Mouse (Mus musculus): ENCODE measurements at regions not wholly inside any gene's neighbourhood (a gene's known extent, or its start where the extent isn't known, plus 50 kb on each side); places are given as distances from the start of the nearest gene placed in this dataset.

- DNase-seq (ENCODE audit: low spot score), result no peak
Observed at GRCm38 (mm10) chr19:21077771-21078548, 124.0 kb upstream of the Tmc1 start.

GRCm38 (mm10) chr19:21068381-21068780 is 114.4 kb upstream of the Tmc1 start:
- DNase-seq (ENCODE audit: low spot score), result no peak

GRCm38 (mm10) chr19:21066432-21067113 is 112.6 kb upstream of the Tmc1 start:
- no peak for DNase-seq (ENCODE audit: low spot score)

GRCm38 (mm10) chr19:21064902-21065301 is 110.9 kb upstream of the Tmc1 start:
- DNase-seq (ENCODE audit: low spot score), result no peak

- no peak for DNase-seq (ENCODE audit: low spot score)
Observed at GRCm38 (mm10) chr19:21053597-21054544, 99.9 kb upstream of the Tmc1 start.

- DNase-seq (ENCODE audit: low spot score), result no peak
Observed at GRCm38 (mm10) chr19:21052771-21053170, 98.8 kb upstream of the Tmc1 start.

- no peak for DNase-seq (ENCODE audit: low spot score)
Observed at GRCm38 (mm10) chr19:21051872-21052271, 97.9 kb upstream of the Tmc1 start.

- DNase-seq (ENCODE audit: low spot score), result no peak
Observed at GRCm38 (mm10) chr19:21050994-21051721, 97.2 kb upstream of the Tmc1 start.

GRCm38 (mm10) chr19:21049301-21049700 is 95.3 kb upstream of the Tmc1 start:
- no peak for DNase-seq (ENCODE audit: low spot score)

GRCm38 (mm10) chr19:21045565-21045964 is 91.6 kb upstream of the Tmc1 start:
- DNase-seq (ENCODE audit: low spot score), result no peak

GRCm38 (mm10) chr19:21043958-21044357 is 90.0 kb upstream of the Tmc1 start:
- DNase-seq (ENCODE audit: low spot score), result no peak

- DNase-seq (ENCODE audit: low spot score), result no peak
Observed at GRCm38 (mm10) chr19:21042536-21042935, 88.5 kb upstream of the Tmc1 start.

- peak; percentile 84 for DNase-seq (ENCODE audit: low spot score)
Observed at GRCm38 (mm10) chr19:21037448-21038077, 83.6 kb upstream of the Tmc1 start.

- peak; percentile 58 for DNase-seq (ENCODE audit: low spot score)
Observed at GRCm38 (mm10) chr19:21036507-21037425, 82.8 kb upstream of the Tmc1 start.

- DNase-seq (ENCODE audit: low spot score), result no peak
Observed at GRCm38 (mm10) chr19:21035505-21035904, 81.5 kb upstream of the Tmc1 start.

- no peak for DNase-seq (ENCODE audit: low spot score)
Observed at GRCm38 (mm10) chr19:21033991-21034390, 80.0 kb upstream of the Tmc1 start.

- no peak for DNase-seq (ENCODE audit: low spot score)
Observed at GRCm38 (mm10) chr19:21032558-21032957, 78.6 kb upstream of the Tmc1 start.

GRCm38 (mm10) chr19:21031768-21032308 is 77.8 kb upstream of the Tmc1 start:
- DNase-seq (ENCODE audit: low spot score), result no peak

- DNase-seq (ENCODE audit: low spot score), result no peak
Observed at GRCm38 (mm10) chr19:21030971-21031370, 77.0 kb upstream of the Tmc1 start.

GRCm38 (mm10) chr19:21028981-21029380 is 75.0 kb upstream of the Tmc1 start:
- no peak for DNase-seq (ENCODE audit: low spot score)
